Comparison of ENCODE assay signal across 18 mouse cellular contexts in the genomic region with DNA sequence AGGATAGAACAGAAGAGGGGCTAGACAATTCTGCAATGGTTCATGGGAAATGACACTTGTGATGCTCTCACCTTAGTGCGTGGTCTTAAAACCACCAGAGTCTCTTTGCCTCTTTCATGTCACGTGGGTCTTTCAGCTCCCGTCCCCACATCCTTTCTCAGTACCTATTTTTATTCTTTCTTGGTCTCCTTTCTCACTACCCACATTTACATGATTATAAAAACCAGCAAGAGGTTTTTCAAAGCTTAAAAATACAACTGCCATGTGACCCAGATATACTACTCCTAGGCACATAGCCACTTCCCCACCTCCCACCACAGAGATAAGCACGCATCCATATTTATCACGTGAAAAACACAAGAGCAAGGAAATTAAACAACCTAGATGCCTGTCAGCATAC. TPM values are rescaled to one million over a fixed set of nuclear protein-coding genes. Genes with fewer than 3 reads are reported as not detected.
DNase-seq lines count a peak whose midpoint lies in the region; ATAC-seq and TF ChIP-seq lines count a peak whose summit lies in the region.
"Had no signal": no experiment of that assay in that cellular context is flagged by ENCODE, and none has a peak within 500 bp of the region (broad histone marks: within the 10 kb centered on the region; RNA-seq: fewer than 3 reads in every experiment).

No protein-coding gene starts in this region.

- H3K9me3 ChIP-seq in intestine, postnatal 0 days (ENCODE audit: control insufficient read depth), result no peaks in the 10 kb centered on the region
- H3K9me3 ChIP-seq: forebrain, embryonic 10.5 days; heart, embryonic 13.5 days; liver, embryonic 15.5 days; midbrain, embryonic 13.5 days; stomach, embryonic 15.5 days had no signal

- no peaks in the 10 kb centered on the region for H3K4me1 ChIP-seq in intestine, postnatal 0 days (replicated peaks; ENCODE audit: control insufficient read depth, insufficient read depth, low read length)
- H3K4me1 ChIP-seq: forebrain, embryonic 10.5 days; limb, embryonic 12.5 days; liver, embryonic 15.5 days had no signal

- peak; percentile 47; the same call in 1 of the 2 replicates for ATAC-seq in common myeloid progenitor, adult 5-6 weeks (replicated peaks; ENCODE audit: low read depth, poor library complexity, severe bottlenecking)
- no peak for ATAC-seq in intestine, postnatal 0 days
- ATAC-seq: hindbrain, postnatal 0 days; midbrain, embryonic 13.5 days had no signal

- no peak for TF ChIP-seq CTCF in left cerebral cortex, adult 2 months (IDR thresholded peaks at IDR 0.05)
- no peak for TF ChIP-seq CTCF in intestine, postnatal 0 days (IDR thresholded peaks at IDR 0.05; ENCODE audit: low read depth)

- no peak overlapping the region for H3K9ac ChIP-seq in intestine, postnatal 0 days (ENCODE audit: low read depth, low read length)
- H3K9ac ChIP-seq: heart, embryonic 13.5 days; limb, embryonic 12.5 days; liver, embryonic 15.5 days; midbrain, embryonic 13.5 days; stomach, embryonic 15.5 days had no signal

- 86% methylated on average over 5 of the region's 5 CpGs for WGBS in intestine, postnatal 0 days

- peak overlapping the region; percentile 67 for H3K27ac ChIP-seq in left cerebral cortex, adult 2 months
- no peak overlapping the region for H3K27ac ChIP-seq in intestine, postnatal 0 days (ENCODE audit: low read depth, low read length)
- H3K27ac ChIP-seq: forebrain, embryonic 10.5 days; heart, embryonic 13.5 days; hindbrain, postnatal 0 days; limb, embryonic 12.5 days; liver, embryonic 15.5 days; midbrain, embryonic 13.5 days; stomach, embryonic 15.5 days had no signal

- no peaks in the 10 kb centered on the region for H3K27me3 ChIP-seq in intestine, postnatal 0 days (replicated peaks; ENCODE audit: control insufficient read depth, insufficient read depth, low read length)
- H3K27me3 ChIP-seq: heart, embryonic 13.5 days; limb, embryonic 12.5 days; liver, embryonic 15.5 days; midbrain, embryonic 13.5 days; stomach, embryonic 15.5 days had no signal

- intact Hi-C loops in left cerebral cortex, adult 2 months (cut with DNase I), result no loop called here
- intact Hi-C loops in left cerebral cortex, postnatal 36 days (cut with DNase I), result no loop called here

- no peak overlapping the region for H3K4me2 ChIP-seq in intestine, postnatal 0 days (replicated peaks; ENCODE audit: low read depth)
- H3K4me2 ChIP-seq: heart, embryonic 13.5 days; limb, embryonic 12.5 days; liver, embryonic 15.5 days; midbrain, embryonic 13.5 days; stomach, embryonic 15.5 days had no signal

- H3K4me3 ChIP-seq in left cerebral cortex, adult 2 months, result no peak overlapping the region
- no peak overlapping the region for H3K4me3 ChIP-seq in intestine, postnatal 0 days (ENCODE audit: low read depth, low read length)
- H3K4me3 ChIP-seq: forebrain, embryonic 10.5 days; heart, embryonic 13.5 days; limb, embryonic 12.5 days; liver, embryonic 15.5 days; midbrain, embryonic 13.5 days; stomach, embryonic 15.5 days had no signal

- no peaks in the 10 kb centered on the region for H3K36me3 ChIP-seq in intestine, postnatal 0 days (ENCODE audit: control insufficient read depth, insufficient read depth)
- H3K36me3 ChIP-seq: forebrain, embryonic 10.5 days; heart, embryonic 13.5 days; limb, embryonic 12.5 days; liver, embryonic 15.5 days; midbrain, embryonic 13.5 days; stomach, embryonic 15.5 days had no signal

- DNase-seq in left cerebral cortex, adult 2 months (ENCODE audit: extremely low spot score in 1 of 2, low spot score in 2 of 2), result no peak
- no peak for DNase-seq in left cerebral cortex, postnatal 36 days (ENCODE audit: low spot score in 2 of 2)
- DNase-seq in natural killer cell, adult 2 months (ENCODE audit: low spot score in 2 of 2), result peak; percentile 50 to 59
- DNase-seq in thymus, postnatal 36 days, result peak; percentile 38 to 53
- DNase-seq in layer of hippocampus, postnatal 14 days (ENCODE audit: low spot score in 2 of 2), result no peak
- DNase-seq in cerebellum, postnatal 4 days (ENCODE audit: low spot score in 2 of 2), result no peak
- DNase-seq: cerebellum, postnatal 36 days; heart, postnatal 4 days; kidney, adult 9 months had no signal

RNA-seq across cellular contexts. Expression of a gene that starts 45.1 kb away (rescaled TPM):
- total RNA-seq in left cerebral cortex, adult 2 months (2021), result 10 to 100 TPM; 49.6 to 51.0 TPM
- total RNA-seq in left cerebral cortex, postnatal 36 days (2021), result 10 to 100 TPM; 53.5 to 53.8 TPM
- total RNA-seq in common myeloid progenitor, adult 5-6 weeks (2017), result 20.8 and 28.0 TPM in 2 replicates
- 21.6 and 21.9 TPM in 2 replicates for polyA plus RNA-seq in intestine, postnatal 0 days (2015; fragmentation: Nextera tagmentation; extraction: Ambion mirVana)
- 10 to 100 TPM; 46.9 to 47.5 TPM for total RNA-seq in layer of hippocampus, postnatal 14 days (2021)

RNA-seq across cellular contexts. Expression of a gene that starts 55.5 kb away (rescaled TPM):
- total RNA-seq in left cerebral cortex, adult 2 months (2021), result 100 to 1,000 TPM; 349 to 384 TPM
- total RNA-seq in left cerebral cortex, postnatal 36 days (2021), result 100 to 1,000 TPM; 381 to 384 TPM
- 321 and 329 TPM in 2 replicates for total RNA-seq in common myeloid progenitor, adult 5-6 weeks (2017)
- polyA plus RNA-seq in intestine, postnatal 0 days (2015; fragmentation: Nextera tagmentation; extraction: Ambion mirVana), result 147 and 151 TPM in 2 replicates
- 100 to 1,000 TPM; 278 to 289 TPM for total RNA-seq in layer of hippocampus, postnatal 14 days (2021)

Comparison
In these comparisons a context has a peak if more than half of its experiments do, and no peak if none do; other contexts are left out.
1. DNase-seq: peak in natural killer cell, adult 2 months (2 of 2) and thymus, postnatal 36 days (2 of 2); none in left cerebral cortex, adult 2 months (0 of 2), left cerebral cortex, postnatal 36 days (0 of 2), layer of hippocampus, postnatal 14 days (0 of 2) and cerebellum, postnatal 4 days (0 of 2).